Mouse (Mus musculus) embryonic stem cell, embryonic (primary cell): ENCODE data around the gene Efcab2.

ENCODE experiments used
- CTCF ChIA-PET, 4 experiments: fragments of 300-600 bp in 2 of 4; fragments of 350-600 bp in 2 of 4; sonication (Branson Sonifier 250); formaldehyde crosslinking; loops; one replicate each; lab custom pipeline; 2022; ENCODE audit warnings: inconsistent platforms in 2 of 4; lab: Charles Lee
- POLR2A ChIA-PET, 4 experiments: fragments of 300-600 bp in 2 of 4; fragments of 350-600 bp in 2 of 4; sonication (Branson Sonifier 250); formaldehyde crosslinking; loops; one replicate each; lab custom pipeline; 2022; ENCODE audit warnings: antibody characterized with exemption in 4 of 4, inconsistent platforms in 1 of 4; lab: Charles Lee

Efcab2 gene

GRCm38 (mm10) chr1:178405951-178406711 lies at the start of gene Efcab2:
Gene Efcab2 (plus strand): TSS chr1:178406085.
- POLR2A ChIA-PET = interaction anchor here (0.5 to 2.1 kb wide), 31 partner anchors 9 to 916 kb away, joined by 3 to 13 read pairs (median 4); partner anchors contain the start of genes Cox20 (in 1 of the 4), Hnrnpu (in 1 of the 4) and Kif26b (in 1 of the 4)
- CTCF ChIA-PET = no interaction called here

DNA sequence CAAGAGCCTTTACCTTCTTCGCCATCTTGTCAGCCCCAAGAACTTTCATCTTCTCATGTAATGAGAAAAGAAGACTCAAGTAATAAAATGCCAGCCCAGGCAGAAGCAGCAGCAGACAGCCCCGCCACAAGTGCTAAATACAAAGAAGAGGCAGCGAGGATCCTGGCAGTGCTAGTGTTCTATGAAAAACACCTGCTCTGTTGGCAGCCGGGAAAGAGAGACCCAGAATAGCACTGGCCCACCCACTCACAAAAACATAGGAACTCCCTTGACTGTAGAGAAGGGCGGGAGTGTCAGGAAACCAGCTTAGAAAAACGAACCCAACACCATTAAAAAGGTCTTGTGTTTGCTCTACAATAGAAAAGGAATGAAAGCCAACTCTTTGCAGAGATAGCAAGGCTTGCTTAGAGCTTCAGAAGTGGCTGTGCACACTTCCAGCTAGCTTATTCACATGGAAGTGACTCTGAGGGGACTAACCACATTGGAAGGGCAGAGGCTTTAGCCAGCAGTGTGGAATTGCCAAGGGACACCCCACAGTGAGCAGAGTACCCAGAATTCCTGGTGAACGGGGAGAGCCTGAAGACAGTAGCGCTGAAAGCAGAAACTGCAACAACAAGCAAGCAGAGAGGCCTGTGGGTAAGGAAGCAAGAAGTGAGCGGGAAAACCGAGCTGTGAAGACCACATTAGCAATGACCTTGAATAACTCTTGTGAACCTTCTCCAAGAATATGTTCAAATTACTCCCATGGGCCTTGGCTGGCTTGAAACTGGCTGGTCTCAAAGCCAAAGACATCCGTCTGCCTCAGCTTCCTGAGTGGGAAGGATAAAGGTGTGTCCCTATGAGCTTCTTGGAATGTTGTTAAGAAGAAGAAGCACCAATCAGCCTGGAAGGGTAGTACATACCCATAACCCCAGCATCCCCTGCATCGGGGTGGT lies 47.8 kb upstream of the Efcab2 start:
- CTCF ChIA-PET = interaction anchor here in 2 of 4 experiments (0.6 to 1.0 kb wide), 2 partner anchors 8 to 11 kb away, joined by 3 read pairs; no protein-coding TSS in a partner anchor
- POLR2A ChIA-PET = interaction anchor here (0.6 to 7.9 kb wide), 37 partner anchors 9 to 371 kb away, joined by 3 to 116 read pairs (median 4); partner anchors contain the start of genes Hnrnpu (in 4 of the 4) and Cox20 (in 1 of the 4)

GRCm38 (mm10) chr1:178360264-178360663 lies 45.6 kb upstream of the Efcab2 start:
- ChIA-PET POLR2A (interaction anchor here (0.7 to 7.9 kb wide), 23 partner anchors 9 to 51 kb away, joined by 3 to 116 read pairs (median 5); partner anchors contain the start of genes Hnrnpu (in 3 of the 4) and Efcab2 (in 1 of the 4)), CTCF (no interaction called here)

DNA sequence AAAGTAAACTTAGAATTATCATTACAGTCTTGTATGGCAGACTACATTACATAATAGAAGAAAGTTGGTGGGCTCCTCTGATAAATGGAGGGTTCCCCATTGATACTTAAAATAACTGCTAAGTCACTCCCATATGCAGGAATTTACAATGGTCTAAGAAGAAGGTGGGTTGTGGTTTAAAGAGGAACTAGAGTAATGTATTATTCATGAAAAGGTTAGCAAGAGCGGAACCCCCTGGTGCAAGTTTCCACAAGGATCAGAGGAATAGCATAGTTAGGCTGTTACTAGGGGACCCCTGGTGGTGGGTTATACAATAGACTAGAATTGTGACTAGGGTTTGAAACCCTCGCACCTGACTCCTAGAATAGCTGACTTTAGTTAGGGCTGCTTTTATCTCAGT lies 45.2 kb upstream of the Efcab2 start:
- POLR2A ChIA-PET = interaction anchor here (0.6 to 7.9 kb wide), 25 partner anchors 9 to 135 kb away, joined by 3 to 116 read pairs (median 5); partner anchors contain the start of genes Hnrnpu (in 3 of the 4) and Efcab2 (in 1 of the 4)
- CTCF ChIA-PET = no interaction called here

GRCm38 (mm10) chr1:178365171-178365570 lies 40.7 kb upstream of the Efcab2 start:
- CTCF ChIA-PET = no interaction called here
- POLR2A ChIA-PET = interaction anchor here (0.6 to 6.5 kb wide), 17 partner anchors 9 to 382 kb away, joined by 3 to 66 read pairs (median 5); partner anchors contain the start of genes Hnrnpu (in 2 of the 4), Catspere2 (in 1 of the 4) and Cox20 (in 1 of the 4)

DNA sequence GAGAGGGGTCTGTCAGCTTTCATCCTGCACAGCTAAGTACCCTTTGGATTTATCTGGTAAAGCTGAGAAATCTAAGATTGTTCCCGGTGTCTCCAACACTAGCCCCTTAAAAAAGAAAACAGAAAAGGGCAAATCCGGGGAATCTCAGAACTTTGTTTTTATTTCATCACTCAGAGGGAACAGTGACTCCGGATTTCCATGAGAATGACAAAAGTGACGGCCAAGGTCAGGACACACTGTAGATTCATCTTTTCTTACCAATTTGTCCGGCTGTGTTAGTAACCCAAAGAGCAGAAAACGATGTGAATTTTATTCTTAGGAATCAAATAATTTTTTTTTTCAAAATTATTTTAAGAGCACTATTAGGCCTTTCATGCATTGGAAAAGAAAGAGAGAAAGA lies 37.8 kb upstream of the Efcab2 start:
- POLR2A ChIA-PET = interaction anchor here in 3 of 4 experiments (0.6 to 6.5 kb wide), 16 partner anchors 10 to 381 kb away, joined by 3 to 66 read pairs (median 7); partner anchors contain the start of genes Cox20 (in 2 of the 3), Efcab2 (in 2 of the 3) and Hnrnpu (in 2 of the 3)
- CTCF ChIA-PET = interaction anchor here in 1 of 4 experiments (0.6 kb wide), 1 partner anchor 79 kb away, joined by 4 read pairs; no protein-coding TSS in a partner anchor

DNA sequence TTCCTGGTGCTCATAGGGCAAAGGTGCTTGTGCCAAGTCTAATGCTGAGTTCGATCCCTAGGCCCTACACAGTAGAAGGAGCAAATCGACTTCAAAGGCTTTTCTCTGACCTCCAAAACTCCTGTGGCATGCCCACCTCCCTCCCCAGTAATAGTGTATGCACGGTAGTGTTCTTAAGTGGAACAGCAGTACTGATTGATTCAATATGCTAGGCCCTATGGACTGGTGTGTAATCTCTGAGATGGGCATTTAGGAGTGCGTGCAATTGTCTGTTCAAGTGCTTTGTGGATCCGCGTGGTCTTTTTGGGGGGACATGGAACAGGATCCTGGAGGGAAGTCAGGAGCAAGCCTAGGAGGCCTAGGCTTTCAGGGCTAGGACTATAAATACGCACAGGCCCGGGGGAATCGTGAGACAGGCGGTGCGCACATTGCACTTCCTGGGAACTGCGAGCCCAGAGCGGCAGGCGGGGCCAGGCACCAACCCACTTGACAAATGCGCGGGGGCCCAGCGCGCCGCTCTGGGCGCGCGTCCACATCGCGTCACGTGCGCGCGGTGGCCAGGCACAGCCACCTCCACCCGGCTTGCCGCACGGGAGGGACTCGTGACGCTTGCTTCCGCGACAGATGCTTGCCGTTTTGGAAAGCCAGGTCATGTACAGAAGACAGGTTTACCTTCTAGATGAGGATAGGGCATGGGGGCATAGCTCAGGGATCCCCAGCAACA lies 37.2 kb upstream of the Efcab2 start:
- ChIA-PET POLR2A (interaction anchor here in 3 of 4 experiments (0.6 to 6.5 kb wide), 22 partner anchors 9 to 54 kb away, joined by 3 to 66 read pairs (median 4); partner anchors contain the start of genes Cox20 (in 2 of the 3), Efcab2 (in 1 of the 3) and Hnrnpu (in 1 of the 3)), CTCF (interaction anchor here in 2 of 4 experiments (0.5 to 1.5 kb wide), 2 partner anchors 10 to 55 kb away, joined by 3 to 7 read pairs; no protein-coding TSS in a partner anchor)

DNA sequence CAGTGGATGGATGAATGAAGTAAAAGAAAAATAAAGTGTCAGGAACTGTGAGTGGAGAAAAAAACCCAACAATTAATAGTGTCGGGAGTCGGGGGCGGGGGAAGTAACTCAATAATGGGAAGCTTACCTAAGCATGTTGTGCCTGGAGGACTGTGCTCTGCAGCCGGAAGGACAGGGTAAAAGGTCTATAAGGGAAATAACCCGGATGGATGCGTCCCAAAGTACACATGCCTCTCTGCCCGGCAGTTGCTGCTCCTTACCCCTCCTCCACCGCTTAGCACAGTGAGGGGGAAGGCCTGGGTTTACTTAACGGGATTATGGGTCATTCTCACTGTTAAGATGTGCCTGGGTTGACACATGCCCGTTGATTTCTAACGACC lies 36.6 kb upstream of the Efcab2 start:
- ChIA-PET POLR2A (interaction anchor here in 3 of 4 experiments (0.6 to 2.1 kb wide), 20 partner anchors 9 to 55 kb away, joined by 3 to 16 read pairs (median 4); partner anchors contain the start of genes Cox20 (in 2 of the 3), Efcab2 (in 1 of the 3) and Hnrnpu (in 1 of the 3)), CTCF (interaction anchor here in 2 of 4 experiments (0.5 to 1.5 kb wide), 2 partner anchors 11 to 55 kb away, joined by 3 to 7 read pairs; no protein-coding TSS in a partner anchor)

DNA sequence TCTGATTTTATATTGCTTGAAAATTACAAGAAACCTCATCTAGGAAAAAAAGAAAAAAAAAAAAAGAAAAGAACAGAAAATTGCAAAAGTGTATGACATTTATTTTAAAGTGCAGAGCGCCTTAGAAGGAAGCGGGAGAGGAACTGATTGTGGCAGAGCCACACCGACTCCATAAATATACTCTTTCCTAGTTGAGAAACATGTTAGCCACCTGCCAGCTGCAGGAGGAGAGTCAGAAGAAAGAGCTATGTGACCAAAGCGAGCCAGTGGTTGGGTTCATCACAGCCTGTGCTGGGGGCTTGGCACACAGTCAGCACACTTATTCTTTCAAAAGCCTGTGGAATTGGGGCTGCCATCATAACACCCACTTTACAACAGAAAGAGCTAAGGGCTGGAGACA lies 33.2 kb upstream of the Efcab2 start:
- ChIA-PET POLR2A (interaction anchor here in 3 of 4 experiments (0.6 to 2.2 kb wide), 10 partner anchors 11 to 229 kb away, joined by 3 to 15 read pairs (median 4); no protein-coding TSS in a partner anchor), CTCF (no interaction called here)

DNA sequence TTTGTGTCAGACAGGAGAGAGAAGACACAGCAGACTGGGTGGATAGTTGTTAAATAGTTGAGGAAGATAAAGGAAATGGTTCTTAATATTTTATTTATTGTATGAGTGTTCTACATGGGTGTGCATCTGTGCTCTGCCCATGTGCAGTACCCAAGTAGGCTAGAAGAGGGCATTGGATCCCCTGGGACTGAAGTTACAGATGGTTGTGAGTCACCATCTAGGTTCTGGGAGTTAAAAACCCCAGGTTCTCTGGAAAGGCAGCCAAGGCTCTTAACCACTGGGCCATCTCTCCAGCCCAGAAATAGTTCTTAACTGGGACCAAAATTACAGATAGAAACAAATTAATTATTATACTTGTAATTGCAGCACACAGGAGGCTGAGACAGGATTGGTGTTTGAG lies 30.5 kb upstream of the Efcab2 start:
- POLR2A ChIA-PET = interaction anchor here in 1 of 4 experiments (0.7 kb wide), 1 partner anchor 56 kb away, joined by 6 read pairs; no protein-coding TSS in a partner anchor

GRCm38 (mm10) chr1:178376061-178376460 lies 29.8 kb upstream of the Efcab2 start:
- ChIA-PET POLR2A (no interaction called here), CTCF (no interaction called here)

More for the DNA sequence above, 30.5 kb upstream of the Efcab2 start:
- CTCF ChIA-PET = no interaction called here

DNA sequence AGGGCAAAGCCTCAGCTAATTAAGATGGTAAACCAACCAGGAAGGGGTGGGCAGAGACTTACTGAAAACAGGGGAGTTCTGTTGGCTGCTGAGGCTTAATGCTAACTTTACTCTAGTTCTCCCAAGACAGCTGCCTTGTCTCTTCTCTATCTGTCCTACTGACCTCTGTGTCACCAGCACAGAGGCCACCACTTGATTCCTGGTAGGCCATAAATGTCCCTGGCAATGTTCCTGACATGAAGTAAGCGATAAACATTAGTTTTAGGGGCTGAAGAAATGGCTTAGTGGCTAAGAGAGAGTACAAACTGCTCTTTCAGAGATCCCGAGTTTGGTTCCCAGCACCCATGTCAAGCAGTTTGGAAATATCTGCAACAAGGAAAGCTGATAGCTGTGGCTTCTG lies 29.0 kb upstream of the Efcab2 start:
- ChIA-PET POLR2A (interaction anchor here in 1 of 4 experiments (1.4 kb wide), 1 partner anchor 29 kb away, joined by 4 read pairs; the partner anchor contains the start of gene Efcab2), CTCF (interaction anchor here in 1 of 4 experiments (1.6 kb wide), 1 partner anchor 73 kb away, joined by 4 read pairs; no protein-coding TSS in a partner anchor)

- ChIA-PET CTCF (interaction anchor here in 1 of 4 experiments (1.6 kb wide), 1 partner anchor 72 kb away, joined by 4 read pairs; no protein-coding TSS in a partner anchor), POLR2A (interaction anchor here in 1 of 4 experiments (1.4 kb wide), 1 partner anchor 27 kb away, joined by 4 read pairs; the partner anchor contains the start of gene Efcab2)
Observed at GRCm38 (mm10) chr1:178378115-178378514, 27.8 kb upstream of the Efcab2 start.

GRCm38 (mm10) chr1:178379224-178379623 lies 26.7 kb upstream of the Efcab2 start:
- CTCF ChIA-PET = no interaction called here
- POLR2A ChIA-PET = interaction anchor here in 2 of 4 experiments (0.7 to 1.1 kb wide), 3 partner anchors 10 to 518 kb away, joined by 3 to 4 read pairs (median 3); no protein-coding TSS in a partner anchor

DNA sequence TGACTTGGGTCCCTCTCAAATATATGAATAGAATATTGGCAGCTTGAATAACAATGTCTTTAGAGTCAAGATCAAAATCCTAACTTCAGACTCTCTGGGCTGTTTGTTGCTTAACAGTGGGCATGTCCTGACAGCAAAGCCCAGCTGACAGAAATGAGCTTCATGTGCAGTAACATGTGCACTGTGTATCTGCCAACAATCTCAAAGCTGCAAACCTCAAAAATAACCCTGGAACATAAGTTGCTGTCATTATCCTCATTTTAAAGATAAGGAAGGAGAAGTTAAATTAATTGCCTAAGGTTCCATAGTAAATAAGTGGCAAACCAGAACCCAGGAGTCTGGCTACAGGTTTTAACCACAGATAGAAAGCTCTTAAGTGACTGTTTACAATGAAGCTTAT lies 23.7 kb upstream of the Efcab2 start:
- ChIA-PET CTCF (no interaction called here), POLR2A (interaction anchor here in 1 of 4 experiments (0.7 to 1.3 kb wide), 4 partner anchors 8 to 49 kb away, joined by 3 read pairs; no protein-coding TSS in a partner anchor)

DNA sequence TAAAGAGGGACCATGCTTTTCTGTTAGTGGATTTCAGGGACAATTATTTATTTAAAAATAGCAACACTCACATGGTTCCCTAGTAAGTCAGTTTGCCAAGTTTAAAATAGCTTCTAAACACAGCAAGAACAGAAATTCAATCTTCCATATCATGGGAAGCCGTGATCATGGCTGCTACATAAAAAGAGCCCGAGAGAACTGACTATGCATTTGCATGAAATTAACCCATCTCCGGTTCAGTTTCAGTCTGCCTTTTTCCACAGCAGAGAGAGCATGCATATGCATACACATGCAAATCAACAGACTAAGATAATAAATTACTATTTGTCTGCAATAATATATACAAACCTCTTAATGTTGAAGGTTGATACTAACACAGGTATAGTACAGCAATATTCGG lies 17.1 kb upstream of the Efcab2 start:
- ChIA-PET CTCF (no interaction called here), POLR2A (interaction anchor here in 2 of 4 experiments (0.5 to 0.6 kb wide), 2 partner anchors 54 to 98 kb away, joined by 3 to 7 read pairs; no protein-coding TSS in a partner anchor)
